Mouse (Mus musculus): ENCODE results near the gene Gars.

- no peak for TF ChIP-seq CTCF (IDR thresholded peaks at IDR 0.05; ENCODE audit: control insufficient read depth, insufficient read depth, insufficient replicate concordance, low read depth, low read length)
- TF ChIP-seq POLR2A (IDR thresholded peaks at IDR 0.05; ENCODE audit: control insufficient read depth, low read depth, low read length) = no peak
These were observed 46.6 kb upstream of the Gars start for GRCm38 (mm10) chr6:54991189-54991588.

Data from testis, adult 2 months (tissue).